Mouse (Mus musculus) embryonic facial prominence, embryonic 13.5 days (tissue): ENCODE measurements at regions not wholly inside any gene's neighbourhood (a gene's known extent, or its start where the extent isn't known, plus 50 kb on each side); places are given as distances from the start of the nearest gene placed in this dataset.

Experiments used
- ATAC-seq: fragments of 200-750 bp; cut with Nextera tagmentation; 2 replicates; pipeline ENCODE4 v1.8.0; 2017; ENCODE audit warnings: low read depth; ENCODE audit not compliant: insufficient number of reproducible peaks, insufficient read depth, low FRiP score, low TSS enrichment
- H3K27ac ChIP-seq: fragments of 300-500 bp; sonication (generic); 2 replicates; pipeline ENCODE4 v1.5.1; 2015; ENCODE audit warnings: moderate library complexity, mild to moderate bottlenecking, inconsistent platforms
- H3K27me3 ChIP-seq: fragments of 300-500 bp; sonication (generic); 2 replicates; pipeline ENCODE4 v1.6.1; 2015; ENCODE audit warnings: mild to moderate bottlenecking, inconsistent platforms
- H3K36me3 ChIP-seq: fragments of 300-500 bp; sonication (generic); 2 replicates; pipeline ENCODE4 v1.6.1; 2015; ENCODE audit warnings: mild to moderate bottlenecking, inconsistent platforms
- H3K4me1 ChIP-seq: fragments of 300-500 bp; sonication (generic); 2 replicates; pipeline ENCODE4 v1.6.1; 2015; ENCODE audit warnings: inconsistent platforms
- H3K4me2 ChIP-seq: fragments of 300-500 bp; sonication (generic); 2 replicates; pipeline ENCODE4 v1.6.1; 2015; ENCODE audit warnings: moderate library complexity, mild to moderate bottlenecking, inconsistent platforms
- H3K4me3 ChIP-seq: fragments of 300-500 bp; sonication (generic); 2 replicates; pipeline ENCODE4 v1.5.1; 2015; ENCODE audit warnings: mild to moderate bottlenecking, inconsistent platforms
- H3K9ac ChIP-seq: fragments of 300-500 bp; sonication (generic); 2 replicates; pipeline ENCODE4 v1.6.1; 2015; ENCODE audit warnings: mild to moderate bottlenecking, inconsistent platforms
- H3K9me3 ChIP-seq: fragments of 300-500 bp; sonication (generic); 2 replicates; pipeline ENCODE4 v1.6.1; 2016; ENCODE audit warnings: inconsistent platforms
- WGBS: fragments of 180-500 bp; shearing (Covaris S2); methylation state at CpG from one replicate; pipeline ENCODE4 v1.1.7; 2015; ENCODE audit warnings: mixed read lengths; 5-methylcytosine and 5-hydroxymethylcytosine counted together

- Histone ChIP-seq H3K4me3 (no peak overlapping the region), H3K4me1 (no peaks in the 10 kb centered on the region), H3K36me3 (no peaks in the 10 kb centered on the region), H3K4me2 (no peak overlapping the region), H3K9me3 (no peaks in the 10 kb centered on the region), H3K9ac (no peak overlapping the region), H3K27ac (no peak overlapping the region), H3K27me3 (peaks cover 3% of the 10 kb centered on the region)
- ATAC-seq = no peak
- WGBS = 15% methylated on average over 1 of the region's 1 CpGs
These were observed 294.9 kb downstream of the Pax1 start for GRCm38 (mm10) chr2:147656667-147657066.

DNA sequence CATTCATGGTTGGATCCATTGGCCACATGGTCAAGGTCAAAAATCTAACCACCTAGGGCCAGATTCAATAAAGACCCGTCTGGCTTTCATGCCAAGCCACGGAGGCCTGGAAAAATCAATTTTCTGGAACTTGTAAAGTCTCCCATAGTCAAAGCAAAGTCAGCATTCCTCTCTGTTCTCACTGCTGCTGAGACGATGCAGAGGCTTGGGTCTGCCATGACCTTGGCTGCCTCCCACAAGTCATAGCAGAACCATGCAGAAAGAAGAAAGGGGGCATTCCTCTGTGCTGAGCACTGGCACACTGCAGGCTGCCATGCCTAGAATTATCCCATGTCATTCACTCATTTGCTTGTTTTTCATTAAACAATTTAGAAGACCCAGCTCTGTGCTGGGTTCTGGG is 288.5 kb downstream of the Pax1 start:
- H3K9me3 ChIP-seq = no peaks in the 10 kb centered on the region
- H3K9ac ChIP-seq = no peak overlapping the region
- no peak overlapping the region for H3K4me3 ChIP-seq
- WGBS = 40% methylated on average over 3 of the region's 3 CpGs
- no peaks in the 10 kb centered on the region for H3K36me3 ChIP-seq
- H3K27me3 ChIP-seq = peaks cover 3% of the 10 kb centered on the region
- H3K27ac ChIP-seq = no peak overlapping the region
- no peaks in the 10 kb centered on the region for H3K4me1 ChIP-seq
- ATAC-seq = no peak
- no peak overlapping the region for H3K4me2 ChIP-seq

- no peak for ATAC-seq
- 68% methylated on average over 8 of the region's 8 CpGs for WGBS
These were observed 286.2 kb downstream of the Pax1 start for GRCm38 (mm10) chr2:147647972-147648371.

DNA sequence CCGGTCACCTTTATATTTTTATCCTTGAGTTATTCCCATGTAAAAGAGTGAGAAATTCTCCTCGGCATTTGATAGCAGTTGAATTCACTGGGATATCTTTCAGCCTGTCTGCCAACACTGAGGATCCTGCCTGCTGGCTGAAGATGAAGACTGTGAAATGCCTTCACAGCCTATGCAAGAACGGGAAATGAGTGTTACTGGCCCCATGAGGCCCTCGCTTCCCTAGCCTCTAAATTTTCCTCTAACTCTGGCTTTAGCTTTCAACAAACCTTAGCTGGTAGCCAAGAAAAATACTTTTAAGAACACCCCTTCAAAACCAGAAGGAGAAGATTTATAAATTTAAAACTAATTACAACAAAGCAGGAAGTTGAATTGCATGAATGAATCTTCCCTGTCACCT is 285.8 kb downstream of the Pax1 start:
- H3K4me3 ChIP-seq = no peak overlapping the region
- no peak overlapping the region for H3K9ac ChIP-seq
- WGBS = 76% methylated on average over 4 of the region's 4 CpGs
- H3K4me2 ChIP-seq = no peak overlapping the region
- H3K27me3 ChIP-seq = no peaks in the 10 kb centered on the region; the same call in 1 of the 2 replicates
- H3K27ac ChIP-seq = no peak overlapping the region
- no peaks in the 10 kb centered on the region for H3K4me1 ChIP-seq
- no peaks in the 10 kb centered on the region for H3K36me3 ChIP-seq
- no peaks in the 10 kb centered on the region for H3K9me3 ChIP-seq
- no peak for ATAC-seq

More at GRCm38 (mm10) chr2:147647972-147648371, 286.2 kb downstream of the Pax1 start:
- no peaks in the 10 kb centered on the region for H3K4me1 ChIP-seq
- no peak overlapping the region for H3K9ac ChIP-seq
- no peak overlapping the region for H3K27ac ChIP-seq
- H3K27me3 ChIP-seq = no peaks in the 10 kb centered on the region; the same call in 1 of the 2 replicates
- no peak overlapping the region for H3K4me3 ChIP-seq
- H3K4me2 ChIP-seq = no peak overlapping the region
- no peaks in the 10 kb centered on the region for H3K36me3 ChIP-seq
- H3K9me3 ChIP-seq = no peaks in the 10 kb centered on the region

GRCm38 (mm10) chr2:147637882-147638281 is 276.2 kb downstream of the Pax1 start:
- Histone ChIP-seq H3K4me3 (no peak overlapping the region), H3K9ac (no peak overlapping the region), H3K4me1 (peaks cover 6% of the 10 kb centered on the region), H3K9me3 (no peaks in the 10 kb centered on the region), H3K4me2 (no peak overlapping the region), H3K27me3 (0 out of 2 replicates have a peak, but pooled peaks cover 3% of the 10 kb centered on the region), H3K36me3 (no peaks in the 10 kb centered on the region), H3K27ac (no peak overlapping the region)
- ATAC-seq = no peak
- WGBS = 70% methylated on average over 1 of the region's 1 CpGs

DNA sequence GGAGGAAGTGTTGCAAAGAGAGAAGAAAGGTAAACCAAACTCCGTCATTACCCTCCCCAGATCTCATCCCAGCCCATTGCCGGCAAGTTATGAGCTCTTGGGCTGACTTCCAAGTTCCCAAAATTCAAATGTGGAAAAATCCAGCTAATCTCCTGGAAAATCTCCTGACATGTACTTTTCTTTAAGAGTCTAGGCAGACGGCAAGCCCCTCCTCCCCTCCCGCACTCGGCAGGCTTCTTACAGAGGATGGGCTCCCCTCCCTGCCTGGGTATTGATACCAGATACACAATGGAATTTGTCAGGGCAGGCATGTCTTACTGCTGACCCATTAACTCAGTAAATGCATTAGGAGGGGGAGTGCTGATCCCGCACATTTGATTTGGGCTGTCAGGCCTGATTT is 271.0 kb downstream of the Pax1 start:
- H3K4me1 ChIP-seq = peaks cover 21% of the 10 kb centered on the region
- no peak overlapping the region for H3K4me3 ChIP-seq
- no peak overlapping the region for H3K9ac ChIP-seq
- ATAC-seq = peak; percentile 52; the same call in 1 of the 2 replicates
- H3K27ac ChIP-seq = 0 out of 2 replicates have a peak overlapping the region, but pooled peaks have one; percentile 22
- H3K36me3 ChIP-seq = no peaks in the 10 kb centered on the region
- no peaks in the 10 kb centered on the region for H3K9me3 ChIP-seq
- peak overlapping the region; percentile 42 for H3K4me2 ChIP-seq
- 0 out of 2 replicates have a peak, but pooled peaks cover 13% of the 10 kb centered on the region for H3K27me3 ChIP-seq
- WGBS = 19% methylated on average over 6 of the region's 6 CpGs

- Histone ChIP-seq H3K9me3 (no peaks in the 10 kb centered on the region), H3K27me3 (0 out of 2 replicates have a peak, but pooled peaks cover 19% of the 10 kb centered on the region), H3K36me3 (no peaks in the 10 kb centered on the region), H3K4me2 (no peak overlapping the region), H3K4me1 (peaks cover 29% of the 10 kb centered on the region), H3K27ac (no peak overlapping the region), H3K4me3 (no peak overlapping the region), H3K9ac (no peak overlapping the region)
- ATAC-seq = no peak
- WGBS = 36% methylated on average over 3 of the region's 3 CpGs
These were observed 268.0 kb downstream of the Pax1 start for GRCm38 (mm10) chr2:147629716-147630115.

GRCm38 (mm10) chr2:147627096-147627495 is 265.4 kb downstream of the Pax1 start:
- Histone ChIP-seq H3K4me2 (no peak overlapping the region), H3K36me3 (no peaks in the 10 kb centered on the region), H3K4me1 (peaks cover 20% of the 10 kb centered on the region), H3K9ac (no peak overlapping the region), H3K27ac (no peak overlapping the region), H3K9me3 (no peaks in the 10 kb centered on the region), H3K4me3 (no peak overlapping the region), H3K27me3 (peaks cover 16% of the 10 kb centered on the region; the same call in 1 of the 2 replicates)
- no peak for ATAC-seq
- 42% methylated on average over 5 of the region's 5 CpGs for whole genome bisulfite sequencing

- Histone ChIP-seq H3K36me3 (no peaks in the 10 kb centered on the region), H3K9ac (no peak overlapping the region), H3K9me3 (no peaks in the 10 kb centered on the region), H3K27me3 (peaks cover 9% of the 10 kb centered on the region; the same call in 1 of the 2 replicates), H3K4me2 (no peak overlapping the region), H3K4me3 (no peak overlapping the region), H3K27ac (no peak overlapping the region), H3K4me1 (peaks cover 21% of the 10 kb centered on the region)
- no peak for ATAC-seq
- WGBS = 79% methylated on average over 4 of the region's 4 CpGs
These were observed 261.4 kb downstream of the Pax1 start for GRCm38 (mm10) chr2:147623116-147623515.

- peak overlapping the region; percentile 45 for H3K4me2 ChIP-seq
- H3K27me3 ChIP-seq = peaks cover 4% of the 10 kb centered on the region; the same call in 1 of the 2 replicates
- H3K36me3 ChIP-seq = no peaks in the 10 kb centered on the region
- peaks cover 20% of the 10 kb centered on the region for H3K4me1 ChIP-seq
- ATAC-seq = 0 out of 2 replicates have a peak, but pooled peaks have one; percentile 43
- no peak overlapping the region for H3K9ac ChIP-seq
- peak overlapping the region; percentile 81 for H3K27ac ChIP-seq
- no peak overlapping the region for H3K4me3 ChIP-seq
- 22% methylated on average over 10 of the region's 10 CpGs for WGBS
- no peaks in the 10 kb centered on the region for H3K9me3 ChIP-seq
These were observed 256.1 kb downstream of the Pax1 start for GRCm38 (mm10) chr2:147617849-147618248.

DNA sequence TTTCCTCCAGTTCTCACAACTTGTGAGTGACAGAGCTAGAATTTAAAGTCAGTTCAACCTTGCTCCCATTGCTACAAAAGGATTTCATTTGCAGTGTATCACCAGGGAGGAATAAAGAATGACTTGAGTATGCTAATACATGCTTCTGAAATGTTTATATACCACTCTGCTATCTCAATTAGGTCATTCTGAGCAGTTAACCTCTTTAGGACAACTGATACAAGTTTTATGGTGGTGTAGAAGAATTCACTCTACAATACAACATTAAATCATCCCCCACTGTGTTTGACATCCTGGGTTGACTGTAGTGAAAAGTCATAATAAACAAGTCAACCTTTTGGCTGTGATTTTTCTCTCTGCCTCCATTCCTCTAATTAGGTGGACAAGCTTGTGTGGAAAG is 248.6 kb downstream of the Pax1 start:
- H3K27me3 ChIP-seq = no peaks in the 10 kb centered on the region
- H3K9me3 ChIP-seq = no peaks in the 10 kb centered on the region
- no peak overlapping the region for H3K9ac ChIP-seq
- no peak overlapping the region for H3K4me2 ChIP-seq
- no peak overlapping the region for H3K27ac ChIP-seq
- no peaks in the 10 kb centered on the region for H3K4me1 ChIP-seq
- no peak overlapping the region for H3K4me3 ChIP-seq
- H3K36me3 ChIP-seq = no peaks in the 10 kb centered on the region
- no peak for ATAC-seq

- no peaks in the 10 kb centered on the region for H3K36me3 ChIP-seq
- no peak overlapping the region for H3K27ac ChIP-seq
- WGBS = 31% methylated on average over 2 of the region's 2 CpGs
- no peak overlapping the region for H3K9ac ChIP-seq
- no peak overlapping the region for H3K4me3 ChIP-seq
- no peak overlapping the region for H3K4me2 ChIP-seq
- ATAC-seq = no peak
- no peaks in the 10 kb centered on the region for H3K4me1 ChIP-seq
- H3K9me3 ChIP-seq = no peaks in the 10 kb centered on the region
- no peaks in the 10 kb centered on the region for H3K27me3 ChIP-seq
These were observed 239.9 kb downstream of the Pax1 start for GRCm38 (mm10) chr2:147601639-147602038.
